Mouse (Mus musculus) intestine, postnatal 0 days (tissue): Measurements from ENCODE around the gene Tspoap1. TPM values are rescaled to one million over a fixed set of nuclear protein-coding genes. Genes with fewer than 3 reads are reported as not detected.

ENCODE experiments used
- ATAC-seq: fragments of 200-750 bp; cut with Nextera tagmentation; 2 replicates; pipeline ENCODE4 v1.8.0; 2017; ENCODE audit warnings: mild to moderate bottlenecking, moderate TSS enrichment, moderate library complexity
- H3K27ac ChIP-seq: fragments of 300-500 bp; sonication (generic); 2 replicates; pipeline ENCODE4 v1.5.1; 2014; ENCODE audit warnings: mild to moderate bottlenecking, low read depth, low read length, moderate library complexity
- H3K27me3 ChIP-seq: fragments of 300-500 bp; sonication (generic); replicated peaks from 2 replicates; pipeline ENCODE4 v1.6.1; 2014; ENCODE audit warnings: low read length, mixed read lengths; ENCODE audit not compliant: control insufficient read depth, insufficient read depth
- H3K36me3 ChIP-seq: fragments of 300-500 bp; sonication (generic); 2 replicates; pipeline ENCODE4 v1.6.1; 2014; ENCODE audit warnings: mild to moderate bottlenecking, moderate library complexity; ENCODE audit not compliant: control insufficient read depth, insufficient read depth
- H3K4me1 ChIP-seq: fragments of 300-500 bp; sonication (generic); replicated peaks from 2 replicates; pipeline ENCODE4 v1.6.1; 2014; ENCODE audit warnings: antibody characterized with exemption, low read length, mixed read lengths; ENCODE audit not compliant: control insufficient read depth, insufficient read depth
- H3K4me2 ChIP-seq: fragments of 300-500 bp; sonication (generic); replicated peaks from 2 replicates; pipeline ENCODE4 v1.6.1; 2014; ENCODE audit warnings: low read depth, mild to moderate bottlenecking, moderate library complexity
- H3K4me3 ChIP-seq: fragments of 300-500 bp; sonication (generic); 2 replicates; pipeline ENCODE4 v1.5.1; 2014; ENCODE audit warnings: low read depth, low read length
- H3K9ac ChIP-seq: fragments of 300-500 bp; sonication (generic); 2 replicates; pipeline ENCODE4 v1.6.1; 2014; ENCODE audit warnings: mild to moderate bottlenecking, low read depth, low read length
- H3K9me3 ChIP-seq: fragments of 300-500 bp; sonication (generic); 2 replicates; pipeline ENCODE4 v1.6.1; 2016; ENCODE audit warnings: mixed run types; ENCODE audit not compliant: control insufficient read depth
- CTCF ChIP-seq: sonication (generic); IDR thresholded peaks from 2 replicates; pipeline ENCODE4 v1.5.1; 2016; ENCODE audit warnings: low read depth, mild to moderate bottlenecking, control low read depth, antibody characterized with exemption, moderate library complexity
- WGBS: fragments of 180-500 bp; shearing (Covaris S2); extraction: QIAGEN DNeasy Blood & Tissue Kit; methylation state at CpG from one replicate; pipeline ENCODE4 v1.1.7; 2014; 5-methylcytosine and 5-hydroxymethylcytosine counted together
- polyA plus RNA-seq: library from polyadenylated mRNA; unstranded; fragments of >200 nt; fragmentation: Nextera tagmentation; extraction: Ambion mirVana; gene quantifications from 2 replicates; pipeline ENCODE4 v1.2.1, GENCODE M21; 2015

Gene Tspoap1
- polyA plus RNA-seq, 1 experiment from 2014 or later, result 0.61 TPM

- no peaks in the 10 kb centered on the region for H3K27me3 ChIP-seq
- H3K9me3 ChIP-seq, result no peaks in the 10 kb centered on the region
- no peak; the same call in 1 of the 2 replicates for TF ChIP-seq CTCF
- H3K4me1 ChIP-seq, result no peaks in the 10 kb centered on the region
- H3K36me3 ChIP-seq, result peaks cover 27% of the 10 kb centered on the region; the same call in 1 of the 2 replicates
- peak within 1 kb of the TSS; percentile 74 for H3K27ac ChIP-seq
- peak within 1 kb of the TSS; percentile 82 for H3K4me2 ChIP-seq
- peak; percentile 94 for ATAC-seq
- peak within 1 kb of the TSS; percentile 81 for H3K9ac ChIP-seq
- peak within 1 kb of the TSS; percentile 73 for H3K4me3 ChIP-seq
- under 1% methylated on average over 57 of the region's 57 CpGs for WGBS
Observed at GRCm38 (mm10) chr11:87737175-87737740, 23.1 kb upstream of the Tspoap1 start, which contains the start of gene Supt4a. TSS of gene Supt4a (plus strand) at chr11:87737552.

DNA sequence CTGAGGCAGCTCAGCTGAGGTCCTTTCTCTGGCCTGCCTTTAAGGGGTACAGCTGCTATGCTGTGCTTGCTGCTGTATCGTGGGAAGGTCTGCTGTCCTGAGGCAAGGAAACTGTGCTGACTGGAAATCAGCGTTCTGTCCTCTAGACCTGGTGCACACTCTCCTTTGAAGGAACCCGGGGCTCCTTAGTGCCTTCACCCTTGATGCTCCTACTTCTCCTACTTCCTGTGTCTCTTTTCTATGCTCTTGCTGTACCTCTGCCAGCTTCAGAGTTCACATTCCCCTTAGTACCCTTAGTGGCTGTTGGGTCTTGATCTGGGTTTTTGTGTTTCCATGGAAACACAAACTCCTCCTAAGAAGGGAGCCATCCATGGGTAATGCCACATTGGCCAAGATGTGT lies 16.6 kb upstream of the Tspoap1 start:
- peaks cover 41% of the 10 kb centered on the region for H3K36me3 ChIP-seq
- 89% methylated on average over 3 of the region's 3 CpGs for WGBS
- H3K4me3 ChIP-seq, result no peak overlapping the region
- no peak for TF ChIP-seq CTCF
- H3K27ac ChIP-seq, result no peak overlapping the region
- H3K9me3 ChIP-seq, result no peaks in the 10 kb centered on the region
- H3K4me2 ChIP-seq, result no peak overlapping the region
- H3K9ac ChIP-seq, result no peak overlapping the region
- no peaks in the 10 kb centered on the region for H3K4me1 ChIP-seq
- no peak for ATAC-seq
- H3K27me3 ChIP-seq, result no peaks in the 10 kb centered on the region

DNA sequence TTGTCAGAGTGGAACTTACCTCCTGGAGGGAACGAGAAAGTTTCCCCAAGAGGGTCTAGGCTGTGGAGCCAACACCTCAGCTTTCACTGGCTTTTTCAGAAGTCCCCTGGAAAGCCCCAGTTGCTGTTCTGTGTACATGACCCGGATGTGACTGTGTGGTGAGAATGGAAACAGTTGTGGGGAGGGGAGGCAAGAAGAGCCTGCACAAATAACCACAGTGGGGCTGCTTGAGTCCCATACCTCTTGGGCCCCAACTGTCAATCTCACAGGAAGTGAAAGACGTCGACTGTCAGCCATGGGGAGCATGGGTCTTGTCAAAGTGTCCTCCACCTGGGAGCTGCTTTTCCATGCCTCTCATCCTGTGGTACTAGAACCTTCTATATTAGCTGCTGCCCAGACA lies 15.4 kb upstream of the Tspoap1 start:
- H3K4me2 ChIP-seq, result no peak overlapping the region
- H3K9ac ChIP-seq, result no peak overlapping the region
- no peak for ATAC-seq
- no peaks in the 10 kb centered on the region for H3K9me3 ChIP-seq
- H3K4me3 ChIP-seq, result no peak overlapping the region
- H3K27me3 ChIP-seq, result no peaks in the 10 kb centered on the region
- peaks cover 33% of the 10 kb centered on the region for H3K36me3 ChIP-seq
- no peak for TF ChIP-seq CTCF
- H3K4me1 ChIP-seq, result no peaks in the 10 kb centered on the region
- no peak overlapping the region for H3K27ac ChIP-seq
- WGBS, result 71% methylated on average over 4 of the region's 4 CpGs

- no peak for TF ChIP-seq CTCF
- H3K4me3 ChIP-seq, result no peak overlapping the region
- H3K27me3 ChIP-seq, result no peaks in the 10 kb centered on the region
- H3K9me3 ChIP-seq, result no peaks in the 10 kb centered on the region
- no peak overlapping the region for H3K9ac ChIP-seq
- no peak overlapping the region for H3K4me2 ChIP-seq
- ATAC-seq, result no peak
- 71% methylated on average over 9 of the region's 9 CpGs for WGBS
- no peak overlapping the region for H3K27ac ChIP-seq
- H3K36me3 ChIP-seq, result peaks cover 26% of the 10 kb centered on the region
- no peaks in the 10 kb centered on the region for H3K4me1 ChIP-seq
Observed at GRCm38 (mm10) chr11:87745632-87746555, 14.4 kb upstream of the Tspoap1 start.

DNA sequence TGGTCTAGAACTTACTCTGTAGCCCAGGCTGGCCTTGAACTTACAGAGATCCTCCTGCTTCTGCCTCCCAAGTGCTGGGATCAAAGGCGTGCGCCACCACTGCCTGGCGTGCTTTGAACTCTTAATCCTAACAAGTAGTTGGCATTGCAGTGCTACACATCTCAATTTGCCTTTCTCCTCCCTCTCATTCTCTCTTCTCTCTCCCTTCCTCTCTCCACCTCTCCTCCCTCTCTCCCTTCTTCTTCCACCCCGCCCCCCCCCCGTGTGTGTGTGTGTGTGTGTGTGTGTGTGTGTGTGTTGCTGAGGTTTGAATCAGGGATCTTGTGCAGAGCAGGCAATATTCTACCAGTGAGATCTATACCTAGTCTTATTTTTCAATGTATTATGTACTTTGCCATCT lies 13.0 kb upstream of the Tspoap1 start:
- H3K4me2 ChIP-seq, result no peak overlapping the region
- TF ChIP-seq CTCF, result no peak
- no peak for ATAC-seq
- H3K27ac ChIP-seq, result no peak overlapping the region
- 89% methylated on average over 4 of the region's 5 CpGs for WGBS
- H3K27me3 ChIP-seq, result no peaks in the 10 kb centered on the region
- no peaks in the 10 kb centered on the region for H3K4me1 ChIP-seq
- H3K36me3 ChIP-seq, result peaks cover 21% of the 10 kb centered on the region
- no peak overlapping the region for H3K9ac ChIP-seq
- H3K4me3 ChIP-seq, result no peak overlapping the region
- H3K9me3 ChIP-seq, result no peaks in the 10 kb centered on the region

GRCm38 (mm10) chr11:87747716-87748115 lies 12.6 kb upstream of the Tspoap1 start:
- no peak for ATAC-seq
- TF ChIP-seq CTCF, result no peak
- no peak overlapping the region for H3K9ac ChIP-seq
- H3K36me3 ChIP-seq, result peaks cover 18% of the 10 kb centered on the region
- H3K4me2 ChIP-seq, result no peak overlapping the region
- 96% methylated on average over 7 of the region's 7 CpGs for WGBS
- H3K9me3 ChIP-seq, result no peaks in the 10 kb centered on the region
- no peaks in the 10 kb centered on the region for H3K27me3 ChIP-seq
- no peak overlapping the region for H3K4me3 ChIP-seq
- H3K4me1 ChIP-seq, result no peaks in the 10 kb centered on the region
- H3K27ac ChIP-seq, result no peak overlapping the region
